Mouse (Mus musculus) liver, embryonic 14.5 days (tissue): ENCODE measurements around the gene Ctdnep1. TPM values are rescaled to one million over a fixed set of nuclear protein-coding genes. Genes with fewer than 3 reads are reported as not detected.

Experiments used
- ATAC-seq: fragments of 200-750 bp; cut with Nextera tagmentation; 2 replicates; pipeline ENCODE4 v1.8.0; 2017; ENCODE audit warnings: moderate number of reproducible peaks, mild to moderate bottlenecking, moderate library complexity; ENCODE audit not compliant: insufficient read depth
- DNase-seq, 3 experiments: peaks; one replicate each; pipeline ENCODE4 v3.0.0-alpha.2; 2012 to 2013; ENCODE audit warnings: low read depth in 3 of 3, low spot score in 3 of 3
- H3K27ac ChIP-seq: fragments of 300-500 bp; sonication (generic); 2 replicates; pipeline ENCODE4 v1.5.1; 2014; ENCODE audit warnings: moderate library complexity, mild to moderate bottlenecking, control low read depth, inconsistent platforms
- H3K27me3 ChIP-seq: fragments of 300-500 bp; sonication (generic); 2 replicates; pipeline ENCODE4 v1.6.1; 2014; ENCODE audit warnings: mild to moderate bottlenecking, low read length, moderate library complexity; ENCODE audit not compliant: control insufficient read depth, insufficient read depth
- H3K36me3 ChIP-seq: fragments of 300-500 bp; sonication (generic); replicated peaks from 2 replicates; pipeline ENCODE4 v1.6.1; 2014; ENCODE audit warnings: low read depth; ENCODE audit not compliant: control insufficient read depth, insufficient read depth
- H3K4me1 ChIP-seq, 2 experiments: fragments of 200-500 bp in 1 of 2; fragments of 300-500 bp in 1 of 2; sonication (generic) in 1 of 2; replicated peaks; 2 replicates each; pipeline ENCODE4 v1.6.1; 2012 to 2014; ENCODE audit warnings: antibody characterized with exemption in 1 of 2, inconsistent platforms in 1 of 2, low read length in 1 of 2; ENCODE audit not compliant: control insufficient read depth in 2 of 2, insufficient read depth in 2 of 2
- H3K4me2 ChIP-seq: fragments of 300-500 bp; sonication (generic); 2 replicates; pipeline ENCODE4 v1.6.1; 2014; ENCODE audit warnings: low read depth, mild to moderate bottlenecking, control low read depth, moderate library complexity
- H3K4me3 ChIP-seq, 2 experiments: fragments of 200-500 bp in 1 of 2; fragments of 300-500 bp in 1 of 2; sonication (generic) in 1 of 2; 2 replicates each; pipeline ENCODE4 v1.5.1; 2012 to 2014; ENCODE audit warnings: low read depth in 2 of 2, low read length in 2 of 2, mild to moderate bottlenecking in 2 of 2, control low read depth in 1 of 2, inconsistent platforms in 1 of 2, moderate library complexity in 1 of 2; ENCODE audit not compliant: insufficient read depth in 1 of 2
- H3K9ac ChIP-seq: fragments of 300-500 bp; sonication (generic); replicated peaks from 2 replicates; pipeline ENCODE4 v1.6.1; 2014; ENCODE audit warnings: mild to moderate bottlenecking, control low read depth, moderate library complexity
- H3K9me3 ChIP-seq: fragments of 300-500 bp; sonication (generic); 2 replicates; pipeline ENCODE4 v1.6.1; 2016; ENCODE audit warnings: low read length, mixed read lengths; ENCODE audit not compliant: control insufficient read depth
- CTCF ChIP-seq: IDR thresholded peaks from 2 replicates; pipeline ENCODE4 v1.5.1; 2016; ENCODE audit warnings: antibody characterized with exemption, low read depth, control low read depth
- EP300 ChIP-seq: IDR thresholded peaks from 2 replicates; pipeline ENCODE4 v1.6.1; 2016; ENCODE audit warnings: antibody characterized with exemption, low read depth
- WGBS: fragments of 180-500 bp; shearing (Covaris S2); extraction: QIAGEN DNeasy Blood & Tissue Kit; methylation state at CpG from one replicate; pipeline ENCODE4 v1.1.7; 2014; ENCODE audit not compliant: insufficient replicate concordance; 5-methylcytosine and 5-hydroxymethylcytosine counted together
- polyA plus RNA-seq, 2 experiments: library from polyadenylated mRNA; depleted of rRNA in 1 of 2; stranded (reverse) in 1 of 2; unstranded in 1 of 2; fragments of >200 nt; fragmentation: Nextera tagmentation in 1 of 2; extraction: Ambion mirVana in 1 of 2; gene quantifications; 2 replicates each; pipeline versions ENCODE4 v1.2.1 to v1.2.3; 2012 to 2014

Gene Ctdnep1
- polyA plus RNA-seq, 2 experiments, result 9.7 to 32.3 TPM

GRCm38 (mm10) chr11:69934681-69935080 lies 46.3 kb upstream of the Ctdnep1 start:
- no peak overlapping the region for H3K27ac ChIP-seq
- peaks cover 10 to 12% of the 10 kb centered on the region in 2 experiments for H3K4me1 ChIP-seq
- H3K4me2 ChIP-seq, result peak overlapping the region; percentile 73
- ATAC-seq, result no peak
- H3K4me3 ChIP-seq, result peak overlapping the region in 1 of 2 experiments; percentile 25; a peak in 2 of 4 replicates
- TF ChIP-seq CTCF (no peak), EP300 (no peak)
- H3K9ac ChIP-seq, result no peak overlapping the region
- H3K36me3 ChIP-seq, result no peaks in the 10 kb centered on the region
- 12% methylated on average over 6 of the region's 6 CpGs for WGBS
- peaks cover 53% of the 10 kb centered on the region for H3K27me3 ChIP-seq
- DNase-seq, result no peak
- H3K9me3 ChIP-seq, result no peaks in the 10 kb centered on the region

DNA sequence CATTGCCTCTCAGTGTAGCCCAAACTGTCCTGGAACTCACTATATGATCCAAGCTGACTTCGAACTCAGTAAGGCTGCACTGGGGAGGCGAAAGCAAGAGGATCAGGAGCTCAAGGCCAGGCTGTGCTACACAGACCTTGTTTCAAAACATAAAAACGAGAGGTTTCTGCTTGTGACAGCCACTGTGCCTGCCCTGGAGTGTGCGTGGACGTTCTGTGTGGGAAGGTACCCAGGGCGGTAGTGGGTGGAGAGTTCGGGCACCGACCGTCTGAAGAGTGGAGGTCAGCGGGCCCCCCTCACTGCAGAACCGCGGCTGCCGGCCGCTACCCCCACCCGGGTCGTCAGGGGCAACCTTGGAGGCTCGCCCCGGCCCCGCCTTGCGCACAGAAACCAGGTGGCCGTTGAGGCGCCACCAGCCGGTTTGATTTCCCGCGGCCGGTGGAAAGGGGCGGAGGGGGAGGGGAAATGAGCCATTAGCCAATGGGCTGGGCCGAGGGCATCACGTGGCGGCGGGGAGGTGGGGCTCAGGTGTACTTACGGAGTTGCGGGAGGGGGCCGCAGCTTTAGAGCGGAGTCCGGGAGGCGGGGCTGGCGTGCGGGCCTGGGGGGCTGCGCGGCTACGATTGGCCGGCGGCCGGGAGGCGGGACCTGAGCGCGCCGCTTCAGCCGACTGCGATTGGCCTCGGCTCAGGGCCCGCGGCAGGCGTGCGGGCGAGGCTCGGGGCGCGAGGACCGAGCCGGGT lies 45.6 kb upstream of the Ctdnep1 start, which contains the start of gene Ybx2:
Gene Ybx2, plus strand, starts transcription at position 660 of the 743 bp plus-strand sequence.
- WGBS, result 2% methylated on average over 61 of the region's 62 CpGs
- ATAC-seq (peak; percentile 75), DNase-seq (peak in 1 of 3 experiments; percentile 74)
- H3K27ac ChIP-seq, result no peak within 1 kb of the TSS
- H3K9ac ChIP-seq, result peak within 1 kb of the TSS; percentile 39; the same call in 1 of the 2 replicates
- H3K4me2 ChIP-seq, result peak within 1 kb of the TSS; percentile 73
- no peak for TF ChIP-seq EP300
- TF ChIP-seq CTCF, result 0 out of 2 replicates have a peak, but pooled peaks have one; percentile 18
- H3K27me3 ChIP-seq, result peaks cover 53% of the 10 kb centered on the region
- H3K9me3 ChIP-seq, result no peaks in the 10 kb centered on the region
- H3K4me1 ChIP-seq, result peaks cover 10 to 12% of the 10 kb centered on the region in 2 experiments
- peak within 1 kb of the TSS; percentile 10 to 53 for H3K4me3 ChIP-seq
- no peaks in the 10 kb centered on the region for H3K36me3 ChIP-seq

DNA sequence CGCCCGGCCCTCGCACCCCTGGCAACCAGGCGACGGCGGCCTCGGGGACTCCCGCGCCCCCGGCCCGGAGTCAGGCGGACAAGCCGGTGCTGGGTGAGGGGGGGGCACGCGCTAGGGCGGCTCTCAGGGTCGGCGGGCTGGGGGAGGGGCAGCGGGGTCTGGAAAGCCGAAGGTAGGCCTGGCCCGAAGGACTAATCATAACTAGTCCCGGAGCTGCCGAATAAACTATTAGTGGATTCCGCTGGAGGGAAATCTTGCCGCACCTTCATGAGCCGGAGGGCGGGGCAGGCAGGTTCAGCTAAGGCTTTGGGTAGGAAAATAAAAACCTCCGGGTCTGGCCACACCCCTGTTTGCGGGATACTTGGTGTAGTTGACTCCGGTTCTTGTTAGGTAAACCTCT lies 44.8 kb upstream of the Ctdnep1 start:
- peak overlapping the region in 1 of 2 experiments; percentile 53; a peak in 2 of 4 replicates for H3K4me3 ChIP-seq
- peaks cover 10 to 12% of the 10 kb centered on the region in 2 experiments for H3K4me1 ChIP-seq
- ATAC-seq (no peak), DNase-seq (no peak)
- peak overlapping the region; percentile 73 for H3K4me2 ChIP-seq
- H3K36me3 ChIP-seq, result no peaks in the 10 kb centered on the region
- peaks cover 53% of the 10 kb centered on the region for H3K27me3 ChIP-seq
- H3K27ac ChIP-seq, result no peak overlapping the region
- no peak for TF ChIP-seq EP300
- no peak for TF ChIP-seq CTCF
- WGBS, result 5% methylated on average over 30 of the region's 30 CpGs
- no peak overlapping the region for H3K9ac ChIP-seq
- H3K9me3 ChIP-seq, result no peaks in the 10 kb centered on the region

DNA sequence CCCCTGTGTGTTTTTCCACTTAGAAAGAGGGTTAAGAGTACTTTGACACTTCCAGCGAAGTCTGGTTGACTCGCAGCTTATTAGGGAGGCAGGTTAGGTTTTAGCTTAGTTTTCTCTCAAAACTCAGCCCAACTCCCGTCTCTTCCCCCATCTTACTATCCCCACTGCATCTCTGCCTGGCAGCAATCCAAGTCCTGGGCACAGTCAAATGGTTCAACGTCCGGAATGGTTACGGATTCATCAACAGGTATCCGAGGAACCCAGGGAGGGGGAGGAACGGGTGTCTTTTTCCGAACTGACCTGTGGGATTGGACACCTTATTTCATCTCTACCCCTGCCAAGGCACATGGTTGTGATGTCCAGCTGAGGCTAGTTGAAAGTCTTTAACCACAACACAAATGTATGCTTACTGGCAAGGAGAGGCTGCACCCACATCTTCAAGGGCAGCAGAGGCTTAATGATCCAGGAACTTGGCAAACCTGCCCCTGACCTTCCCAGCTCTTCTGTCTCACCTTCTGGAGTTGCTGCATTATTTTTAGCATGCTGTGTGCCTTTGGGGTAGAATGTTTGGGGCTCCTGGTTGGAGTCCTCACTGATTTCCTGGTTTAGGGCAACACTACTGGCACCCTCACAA lies 44.1 kb upstream of the Ctdnep1 start:
- H3K4me2 ChIP-seq, result no peak overlapping the region
- H3K4me3 ChIP-seq, result no peak overlapping the region
- no peak for TF ChIP-seq EP300
- TF ChIP-seq CTCF, result no peak
- H3K27ac ChIP-seq, result no peak overlapping the region
- no peak for ATAC-seq
- H3K36me3 ChIP-seq, result no peaks in the 10 kb centered on the region
- peaks cover 10 to 12% of the 10 kb centered on the region in 2 experiments for H3K4me1 ChIP-seq
- H3K27me3 ChIP-seq, result peaks cover 53% of the 10 kb centered on the region
- no peaks in the 10 kb centered on the region for H3K9me3 ChIP-seq
- 51% methylated on average over 9 of the region's 9 CpGs for WGBS
- H3K9ac ChIP-seq, result no peak overlapping the region
- no peak for DNase-seq

DNA sequence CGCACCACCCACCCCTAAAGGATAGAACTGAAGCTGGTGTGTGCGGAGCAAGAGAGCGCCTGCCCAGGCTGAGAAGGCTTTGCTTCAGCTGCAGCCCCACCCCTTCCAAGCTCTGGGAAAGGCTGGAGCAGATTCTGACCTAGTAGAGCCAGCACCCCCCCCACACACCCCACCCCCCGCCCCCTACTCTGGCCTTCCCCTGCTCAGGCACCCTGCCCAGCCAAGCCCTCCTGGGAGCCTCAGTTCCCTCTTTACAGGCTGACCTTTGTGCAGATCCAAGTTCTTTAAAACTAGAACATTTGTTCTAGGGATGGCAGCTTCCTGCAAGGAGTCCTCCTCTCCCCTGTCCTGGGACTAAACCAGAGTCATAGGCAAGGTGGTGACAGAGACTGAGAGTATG lies 43.6 kb upstream of the Ctdnep1 start:
- H3K27me3 ChIP-seq, result peaks cover 53% of the 10 kb centered on the region
- H3K4me1 ChIP-seq, result peaks cover 10 to 12% of the 10 kb centered on the region in 2 experiments
- no peak for ATAC-seq
- no peak overlapping the region for H3K4me3 ChIP-seq
- no peak overlapping the region for H3K9ac ChIP-seq
- H3K9me3 ChIP-seq, result no peaks in the 10 kb centered on the region
- H3K27ac ChIP-seq, result no peak overlapping the region
- H3K36me3 ChIP-seq, result no peaks in the 10 kb centered on the region
- H3K4me2 ChIP-seq, result no peak overlapping the region
- no peak for DNase-seq
- TF ChIP-seq EP300 (no peak), CTCF (no peak)
- 33% methylated on average over 4 of the region's 4 CpGs for WGBS
